Mouse (Mus musculus) cerebellum, adult 2 months (tissue): ENCODE data around the gene Fam136a.

ENCODE experiments used
- CTCF ChIP-seq: fragments of 200-500 bp; IDR thresholded peaks from 2 replicates; pipeline ENCODE4 v1.5.1; 2011; ENCODE audit warnings: low read depth, mild to moderate bottlenecking, control low read depth, low read length, moderate library complexity, borderline replicate concordance; ENCODE audit not compliant: insufficient read depth
- POLR2A ChIP-seq: fragments of 200-500 bp; IDR thresholded peaks from 2 replicates; pipeline ENCODE4 v1.6.1; 2011; ENCODE audit warnings: low read length, control low read depth, borderline replicate concordance; ENCODE audit not compliant: insufficient read depth

- TF ChIP-seq CTCF (no peak), POLR2A (no peak)
These were observed 17.9 kb downstream of the Fam136a start for GRCm38 (mm10) chr6:86383370-86383769.
